Mouse (Mus musculus) ovary, adult 10 weeks (tissue): ENCODE measurements around the gene Pdzd11. TPM values are rescaled to one million over a fixed set of nuclear protein-coding genes. Genes with fewer than 3 reads are reported as not detected.

ENCODE experiments used
- polyA plus RNA-seq: library from polyadenylated mRNA; stranded (reverse); fragments of 350-450 nt; fragmentation: Illumina TruSeq; extraction: RNeasy Lipid Tissue Mini Kit (QIAGEN cat#74804); gene quantifications from one replicate; pipeline ENCODE4 v1.2.3, GENCODE M21; 2014

The Pdzd11 gene
- polyA plus RNA-seq, result 63.1 TPM

DNA sequence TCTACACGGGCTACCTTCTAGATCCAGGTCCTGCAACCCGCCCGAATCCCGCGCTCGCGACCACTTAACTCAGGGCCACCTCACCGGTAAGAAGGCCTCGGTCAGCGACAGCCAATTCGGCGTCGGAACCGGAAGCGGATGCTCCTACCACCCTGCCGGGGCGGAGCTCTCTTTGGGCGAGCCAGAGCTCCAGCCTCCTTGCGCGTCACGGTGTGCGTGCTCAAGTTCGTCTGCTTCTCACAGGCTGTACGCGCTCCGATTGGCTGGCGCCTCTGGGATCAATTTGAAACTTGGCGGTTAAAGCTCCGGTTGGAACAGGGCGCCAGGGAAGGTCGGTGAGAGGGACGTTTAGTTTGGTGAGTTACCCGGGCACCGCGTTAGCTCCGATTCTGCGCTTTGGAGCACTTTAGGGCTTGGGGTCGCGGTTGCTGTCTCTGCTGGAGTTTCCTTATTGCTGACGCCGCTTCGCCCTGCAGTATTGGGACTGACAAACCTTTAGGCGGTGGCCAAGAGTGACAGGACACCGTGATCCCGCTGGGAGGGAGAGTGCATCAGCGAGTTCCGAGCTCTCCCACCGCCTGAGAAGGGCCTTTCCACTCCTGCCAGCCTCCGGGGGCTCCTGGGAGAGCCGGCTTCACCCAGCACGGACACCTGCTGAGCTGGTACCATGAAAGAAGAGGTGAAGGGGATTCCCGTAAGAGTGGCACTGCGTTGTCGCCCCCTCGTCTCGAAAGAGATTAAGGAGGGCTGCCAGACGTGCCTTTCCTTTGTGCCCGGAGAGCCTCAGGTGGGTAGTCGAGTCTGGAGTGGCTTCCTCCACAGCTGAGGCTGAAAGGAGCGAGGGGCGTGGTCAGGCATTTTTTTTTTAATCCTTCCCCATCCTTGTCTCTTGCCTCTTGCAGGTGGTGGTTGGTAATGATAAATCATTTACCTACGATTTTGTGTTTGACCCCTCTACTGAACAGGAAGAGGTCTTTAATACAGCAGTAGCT is at the start of gene Pdzd11:
Pdzd11 (minus strand) TSS at position 767 of the 992 bp plus-strand sequence.

DNA sequence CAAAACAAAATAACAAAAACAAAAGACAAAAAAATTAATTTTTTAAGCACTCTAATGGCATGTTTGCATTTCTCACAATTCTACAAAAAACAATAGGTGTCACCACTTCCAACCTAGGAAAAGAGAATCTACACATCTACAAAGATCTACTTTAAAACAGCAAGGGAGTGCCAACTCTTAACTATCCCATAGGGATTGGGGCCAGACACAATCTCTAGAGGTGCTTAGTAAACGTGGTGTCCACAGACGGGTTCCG is 894 bp downstream of the Pdzd11 start, which contains the start of gene Kif4:
Kif4 (plus strand) TSS at position 192 of the 256 bp plus-strand sequence.

DNA sequence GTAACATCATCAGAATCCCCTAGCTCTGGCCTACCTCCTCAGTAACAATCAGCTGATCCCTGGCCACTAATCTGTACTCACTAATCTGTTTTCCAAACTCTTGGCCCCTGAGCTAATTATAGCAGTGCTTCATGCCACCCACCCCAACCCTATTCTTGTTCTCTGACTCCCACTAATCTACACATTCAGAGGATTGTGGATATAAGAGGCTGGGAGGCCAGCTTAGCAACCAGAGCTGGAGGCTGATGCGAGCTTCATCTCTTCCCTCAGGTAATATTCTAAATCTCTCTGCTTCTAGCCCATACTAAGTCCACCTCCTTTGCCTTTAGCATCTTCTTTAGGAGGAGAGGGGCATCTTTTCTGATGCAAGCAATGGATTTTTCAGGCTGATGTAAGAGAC is 21.1 kb downstream of the Pdzd11 start, which contains the start of gene Arr3:
Arr3 (plus strand) TSS at position 184 of the 400 bp plus-strand sequence.

DNA sequence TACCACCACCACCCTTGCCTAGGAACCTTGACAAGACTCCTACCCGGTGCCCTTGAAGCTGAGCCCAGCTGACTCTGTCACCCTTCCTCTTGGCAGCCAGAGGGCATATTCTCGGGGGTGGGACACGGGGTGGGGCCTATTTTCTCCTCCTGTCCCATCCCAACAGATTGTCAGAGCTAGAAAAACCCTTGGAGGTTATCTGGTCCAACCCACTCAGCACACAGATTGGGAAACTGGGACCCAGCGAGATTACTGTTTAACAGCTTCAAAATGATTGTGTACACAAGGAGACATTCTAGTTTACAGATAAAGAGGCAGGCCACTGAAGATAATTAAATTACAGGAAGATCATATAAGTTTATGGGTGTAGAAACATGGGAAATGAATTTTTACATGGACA is 31.6 kb downstream of the Pdzd11 start, which contains the start of gene P2ry4:
P2ry4 (minus strand) TSS at position 79 of the 400 bp plus-strand sequence.

Other genes with a start within 250 kb of the Pdzd11 start
- not detected for gene Otud6a, start 197.6 kb downstream of the Pdzd11 start, polyA plus RNA-seq
- 0.51 TPM for gene Awat2, start 183.9 kb downstream of the Pdzd11 start, polyA plus RNA-seq
- 86.5 TPM for gene Igbp1, start 132.3 kb downstream of the Pdzd11 start, polyA plus RNA-seq
- gene Dgat2l6, start 101.7 kb downstream of the Pdzd11 start, polyA plus RNA-seq, result not detected
- gene Awat1, start 54.3 kb downstream of the Pdzd11 start, polyA plus RNA-seq, result not detected
- gene P2ry4, start 31.7 kb downstream of the Pdzd11 start, polyA plus RNA-seq, result not detected
- not detected for gene Arr3, start 21.1 kb downstream of the Pdzd11 start, polyA plus RNA-seq
- gene Kif4, start 831 bp downstream of the Pdzd11 start, polyA plus RNA-seq, result 18.0 TPM
- gene Gdpd2, start 103.3 kb upstream of the Pdzd11 start, polyA plus RNA-seq, result 27.9 TPM
- gene Dlg3, start 141.2 kb upstream of the Pdzd11 start, polyA plus RNA-seq, result 40.5 TPM